Mouse (Mus musculus) urinary bladder, postnatal 4 days (tissue): Measurements from ENCODE around the gene Btbd6.

Experiments used
- DNase-seq, 2 experiments: peaks; one replicate each; pipeline ENCODE4 v3.0.0; 2021 to 2022; ENCODE audit warnings: low spot score in 2 of 2

Gene Btbd6

DNA sequence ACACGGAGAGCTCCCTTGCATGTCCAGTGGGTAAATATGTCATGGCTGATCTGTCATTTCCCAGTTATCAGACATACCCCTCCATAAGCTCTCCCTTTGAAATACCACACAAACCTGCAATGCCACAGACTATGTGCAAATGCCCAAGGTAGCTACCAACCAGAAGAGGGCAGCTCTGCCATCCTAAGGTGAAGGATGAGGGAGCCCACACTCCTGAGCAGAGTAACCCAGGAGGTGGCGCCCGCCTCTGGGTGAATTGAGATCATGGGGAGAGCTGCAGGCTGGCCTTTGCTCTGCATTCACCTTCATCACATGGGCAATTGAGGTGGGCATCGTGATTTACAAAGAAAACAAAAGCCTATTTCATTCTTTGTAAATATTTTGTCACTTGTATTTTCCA lies 28.7 kb downstream of the Btbd6 start:
- peak in 1 of 2 experiments; percentile 44 for DNase-seq

DNA sequence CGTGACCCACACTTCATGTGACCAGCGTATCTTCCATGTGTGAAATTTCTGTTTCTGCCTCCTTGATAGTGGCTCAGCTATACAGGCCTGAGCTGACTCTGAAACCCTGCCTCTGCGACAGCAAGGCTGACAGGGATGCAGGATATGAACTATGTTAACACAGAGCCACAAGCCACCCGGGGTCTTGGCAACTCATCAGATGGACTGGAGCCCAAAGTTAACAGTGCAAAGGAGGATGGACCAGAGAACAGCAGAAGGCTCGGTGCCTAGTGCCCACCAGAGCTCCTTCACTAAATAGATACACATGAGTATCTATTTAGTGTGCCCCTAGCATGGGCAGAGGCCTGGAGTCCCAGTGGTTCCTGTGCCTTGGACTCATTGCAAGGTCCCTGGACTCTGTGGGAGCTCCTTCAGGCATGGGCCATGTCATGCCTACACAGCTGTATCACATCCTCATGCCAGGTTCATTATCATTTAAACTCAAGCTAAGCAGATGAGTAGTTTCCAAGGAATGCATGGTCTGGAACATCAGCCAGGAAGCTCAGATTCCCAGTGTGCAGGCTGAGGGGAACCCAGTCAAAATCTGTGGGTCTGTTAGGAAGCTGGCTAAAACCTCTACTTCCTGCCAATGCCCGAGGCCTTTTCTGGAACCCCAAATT lies 35.5 kb downstream of the Btbd6 start:
- no peak for DNase-seq

DNA sequence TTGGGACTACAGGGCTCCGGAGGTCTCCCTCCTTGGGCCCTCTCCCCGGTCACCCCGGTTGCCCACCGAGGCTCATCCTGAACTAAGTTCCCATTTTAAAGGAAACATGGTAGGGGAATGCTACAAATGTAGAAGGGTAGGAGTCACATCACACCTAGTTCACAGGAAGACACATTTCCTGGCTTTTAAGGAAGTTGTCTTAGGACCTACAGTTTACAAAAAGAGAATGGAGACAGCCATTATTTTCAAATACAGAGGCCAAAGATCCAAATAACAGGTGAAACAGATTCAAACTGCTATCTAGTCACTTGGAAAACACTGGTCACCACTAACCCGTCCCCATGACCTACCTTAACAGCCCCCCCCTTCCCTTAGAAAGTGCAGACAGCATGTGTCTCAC lies 36.2 kb downstream of the Btbd6 start:
- no peak for DNase-seq

DNA sequence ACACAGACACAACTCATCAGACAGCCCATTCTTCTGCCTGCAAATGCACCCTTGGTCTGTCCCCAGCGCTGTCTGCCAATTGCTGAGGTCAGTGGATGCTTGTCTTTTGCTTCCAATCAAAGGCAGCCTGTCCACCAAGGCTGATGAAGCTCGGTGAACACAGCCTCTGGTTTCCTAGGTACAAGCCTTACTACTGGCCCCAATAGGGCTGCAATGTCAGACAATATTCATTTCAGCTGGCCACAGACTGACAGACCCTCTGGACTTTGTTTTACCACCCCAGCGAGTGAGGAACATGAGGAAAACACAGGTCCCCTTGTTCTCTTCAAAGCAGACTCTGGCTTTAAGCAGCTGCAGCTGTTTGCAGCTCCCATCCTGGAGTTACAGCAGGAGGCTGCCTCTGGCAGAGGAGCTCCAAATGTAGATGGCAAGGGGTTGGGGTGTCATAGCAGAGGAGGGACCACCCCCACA lies 36.8 kb downstream of the Btbd6 start:
- DNase-seq: no peak

DNA sequence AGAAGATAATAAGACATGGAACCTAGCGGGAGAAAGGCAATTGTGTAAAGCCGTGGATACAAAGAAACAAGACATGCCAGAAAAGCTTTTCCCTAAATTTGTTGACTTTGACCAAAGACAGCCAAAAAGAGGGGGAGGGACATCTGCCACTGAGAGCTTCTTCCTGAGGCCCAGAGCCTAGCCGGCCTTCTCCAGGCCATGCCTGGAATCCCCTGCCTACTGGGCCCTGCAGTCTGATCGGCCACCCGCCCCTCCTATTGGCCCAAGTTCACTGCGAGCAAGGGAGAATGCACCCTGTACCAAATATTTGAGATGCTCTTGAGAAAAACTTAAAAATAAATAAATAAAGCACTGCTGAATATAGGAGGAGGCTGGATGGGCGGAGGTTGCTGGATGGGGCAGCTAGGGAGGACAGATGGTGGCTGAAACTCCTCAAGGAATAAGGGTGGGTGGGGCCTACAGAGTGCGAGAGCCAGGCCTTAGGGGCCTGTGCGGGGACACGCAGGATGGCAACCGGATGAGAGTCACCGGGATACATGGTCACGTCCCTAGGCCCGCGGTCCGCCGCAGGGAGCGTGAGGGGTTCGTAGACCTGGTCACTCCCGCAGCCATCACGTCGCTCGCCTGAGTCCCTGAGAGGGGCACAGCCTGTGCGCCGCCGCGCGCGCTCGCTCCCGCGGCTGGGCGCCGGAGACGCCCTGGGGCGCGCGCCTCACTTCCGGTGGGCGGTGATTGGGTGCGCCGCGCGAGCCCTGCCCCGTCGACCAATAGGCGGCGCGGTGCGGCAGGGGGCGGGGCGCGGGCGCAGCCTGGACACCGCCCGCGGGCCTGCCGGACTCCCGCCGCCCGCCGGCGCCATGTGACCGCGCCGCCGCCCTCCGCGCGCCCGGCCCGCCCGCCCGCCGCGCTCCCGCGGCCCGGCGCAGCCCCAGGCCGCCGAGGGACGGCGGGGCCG lies 37.6 kb downstream of the Btbd6 start, which contains the start of gene Pacs2:
Gene Pacs2 (plus strand): TSS at position 905 of the 955 bp plus-strand sequence.
- DNase-seq: peak; percentile 94 to 95

DNA sequence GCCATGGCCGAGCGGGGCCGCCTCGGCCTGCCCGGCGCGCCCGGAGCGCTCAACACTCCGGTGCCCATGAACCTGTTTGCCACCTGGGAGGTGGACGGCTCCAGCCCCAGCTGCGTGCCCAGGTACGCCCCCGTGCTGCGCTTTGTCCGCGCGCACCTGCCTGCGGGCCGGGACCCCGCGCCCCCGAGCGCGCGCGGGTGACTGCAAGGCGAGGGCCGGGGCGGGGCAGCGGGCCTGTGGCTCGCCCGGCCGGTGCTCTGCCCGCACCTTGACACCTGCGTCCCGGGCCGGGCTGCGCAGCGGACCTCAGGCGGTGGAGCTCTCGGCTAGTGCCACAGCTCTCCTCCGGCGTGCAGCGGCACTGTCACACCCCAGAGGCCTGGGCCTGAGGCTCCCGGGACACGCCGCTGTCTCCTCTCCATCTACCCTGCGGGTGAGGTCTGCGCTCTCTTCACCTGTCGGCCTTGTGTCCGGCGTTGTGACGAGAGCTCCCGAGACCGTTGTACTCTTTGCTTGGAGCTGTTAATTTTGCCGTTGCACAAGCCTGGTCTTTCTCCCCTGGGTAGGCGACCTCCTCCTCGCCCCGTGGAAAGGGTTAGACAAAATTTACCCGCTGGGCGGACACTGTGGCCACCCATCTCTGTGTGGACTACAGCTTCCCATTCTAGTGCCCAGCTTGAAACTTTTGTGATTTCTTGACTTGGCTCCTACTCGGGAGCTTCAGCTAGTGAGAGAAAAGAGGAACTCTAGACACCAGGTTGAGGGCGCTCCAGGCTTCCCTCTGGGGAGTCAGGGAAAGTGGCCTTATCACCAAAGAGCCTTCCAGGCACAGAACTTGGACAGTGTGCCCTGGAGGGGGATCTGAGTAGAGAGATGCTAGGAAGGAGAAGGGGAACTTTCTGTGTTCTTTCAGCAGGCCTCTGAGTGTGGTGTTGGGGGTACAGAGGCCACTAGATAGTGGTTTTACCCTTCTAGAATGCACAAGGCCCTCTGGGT lies 38.6 kb downstream of the Btbd6 start:
- peak in 1 of 2 experiments; percentile 44 for DNase-seq

DNA sequence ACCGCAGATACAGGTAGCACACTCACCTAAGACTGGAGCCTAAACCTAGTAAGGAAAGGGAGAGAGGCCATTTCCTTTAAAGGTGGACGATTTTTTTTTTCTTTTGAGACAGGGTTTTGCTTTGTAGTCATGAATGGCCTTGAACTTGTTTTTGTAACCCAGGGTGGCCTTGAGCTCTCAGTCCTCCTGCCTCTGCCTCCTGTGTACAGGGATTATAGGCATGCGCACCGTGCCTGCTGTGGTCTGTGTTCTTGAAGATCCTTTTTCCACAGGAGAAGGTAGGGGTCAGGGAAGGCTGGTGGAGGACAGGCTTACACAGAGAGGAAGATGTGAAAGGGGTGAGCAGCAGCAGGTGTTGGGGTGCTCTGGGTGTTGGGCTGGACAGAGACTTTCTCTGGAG lies 39.7 kb downstream of the Btbd6 start:
- DNase-seq: no peak

DNA sequence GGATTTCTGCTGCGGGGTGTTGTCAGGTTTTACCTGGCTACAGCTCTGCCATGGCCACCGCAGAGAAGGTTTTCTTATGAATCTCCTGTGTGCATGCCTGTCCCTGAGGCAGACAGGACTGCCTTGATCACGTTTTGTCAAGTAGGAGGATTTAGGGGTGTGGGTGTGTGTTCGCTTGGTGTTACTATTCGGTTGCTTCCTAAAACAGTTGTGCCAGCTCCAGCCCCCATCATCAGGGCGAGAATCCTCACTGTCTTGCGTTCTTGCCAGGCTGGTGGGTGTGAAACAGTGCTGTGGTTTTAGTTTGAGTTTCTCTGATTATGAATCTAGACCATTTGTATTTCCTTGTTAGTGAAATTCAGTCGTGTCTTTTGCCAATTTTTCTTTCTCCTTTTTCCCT lies 40.7 kb downstream of the Btbd6 start:
- no peak for DNase-seq

DNA sequence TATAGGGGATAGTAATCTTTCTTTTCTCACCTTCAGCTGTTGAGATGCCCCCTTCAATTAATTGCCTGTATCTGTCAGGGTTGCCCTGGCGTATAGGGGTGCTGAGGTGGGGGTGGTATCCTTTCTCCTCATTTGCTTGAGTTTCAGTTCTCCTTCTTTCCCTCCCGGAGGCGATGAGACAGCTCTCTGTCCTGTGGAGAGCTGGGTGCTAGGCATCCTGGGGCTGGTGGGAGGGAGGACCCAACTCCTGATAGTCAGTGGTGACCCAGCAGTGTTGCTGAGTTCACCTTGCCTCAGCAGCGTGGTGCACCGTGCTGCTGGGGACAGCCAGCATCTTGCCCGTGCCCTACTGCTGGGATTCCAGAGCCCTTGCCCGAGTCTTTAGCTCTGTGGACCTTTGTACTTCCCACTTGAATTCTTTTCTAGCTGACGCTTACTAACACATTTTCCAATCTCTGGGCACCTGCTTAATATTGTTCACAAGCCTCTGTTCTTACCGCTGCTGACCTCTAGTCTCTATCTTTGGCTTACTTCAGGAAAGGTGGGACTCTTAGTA lies 41.2 kb downstream of the Btbd6 start:
- no peak for DNase-seq

DNA sequence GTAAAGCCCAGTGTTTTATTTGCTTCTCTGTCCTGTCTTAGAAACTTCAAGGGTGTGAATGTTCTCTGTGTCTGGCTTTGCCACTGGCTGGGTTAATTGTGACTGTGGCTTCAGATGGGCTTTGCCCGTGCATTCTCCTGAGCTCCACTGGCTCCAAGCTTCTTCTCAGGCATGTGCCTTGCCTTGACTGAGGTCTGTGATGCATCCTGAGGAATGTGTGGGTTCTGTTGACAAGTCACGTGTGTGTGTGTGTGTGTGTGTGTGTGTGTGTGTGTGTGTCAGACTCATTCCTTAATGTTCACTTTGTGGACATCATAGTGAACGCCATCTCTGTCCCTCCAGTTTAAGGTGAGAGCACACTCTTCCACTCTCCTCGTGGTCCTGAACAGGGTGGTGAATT lies 42.5 kb downstream of the Btbd6 start:
- DNase-seq: no peak

DNA sequence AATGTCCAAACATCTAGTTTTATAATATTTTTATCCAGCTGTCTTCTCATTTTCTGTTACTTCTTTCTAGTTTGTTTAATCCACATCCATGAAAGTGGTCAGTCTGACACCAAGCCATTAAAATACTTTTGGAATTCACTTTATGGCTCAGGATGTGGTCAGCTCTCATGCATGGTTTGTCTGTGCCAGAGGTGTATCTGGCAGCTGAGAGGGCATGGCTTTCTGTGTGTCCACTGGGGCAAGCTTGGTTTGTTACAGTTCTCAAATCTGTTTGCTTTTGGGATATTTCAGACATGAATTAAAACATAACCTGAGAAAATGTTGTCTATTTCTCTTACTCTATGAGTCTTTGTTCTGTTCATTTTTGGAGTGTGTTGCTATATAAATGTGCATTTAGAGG lies 45.2 kb downstream of the Btbd6 start:
- no peak for DNase-seq

DNA sequence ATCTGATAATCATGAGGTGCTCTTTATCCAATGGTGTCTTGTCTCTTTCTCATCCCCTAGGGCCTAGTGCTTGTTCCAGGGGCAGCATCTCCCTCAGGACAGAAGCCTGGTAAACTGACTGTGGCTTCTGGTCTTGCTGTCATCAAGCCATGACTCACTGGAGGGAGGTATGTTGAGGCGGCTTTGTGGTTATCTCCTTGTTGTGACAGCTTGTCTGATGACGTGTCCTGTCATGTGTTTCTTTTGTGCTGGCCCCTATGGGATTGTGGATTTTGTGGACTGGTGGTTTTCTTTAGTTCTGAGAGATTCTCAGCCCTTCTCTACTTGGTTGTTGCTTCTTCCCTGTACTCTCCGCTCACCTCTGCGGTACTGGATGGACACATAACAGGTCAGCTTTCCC lies 46.8 kb downstream of the Btbd6 start:
- no peak for DNase-seq

DNA sequence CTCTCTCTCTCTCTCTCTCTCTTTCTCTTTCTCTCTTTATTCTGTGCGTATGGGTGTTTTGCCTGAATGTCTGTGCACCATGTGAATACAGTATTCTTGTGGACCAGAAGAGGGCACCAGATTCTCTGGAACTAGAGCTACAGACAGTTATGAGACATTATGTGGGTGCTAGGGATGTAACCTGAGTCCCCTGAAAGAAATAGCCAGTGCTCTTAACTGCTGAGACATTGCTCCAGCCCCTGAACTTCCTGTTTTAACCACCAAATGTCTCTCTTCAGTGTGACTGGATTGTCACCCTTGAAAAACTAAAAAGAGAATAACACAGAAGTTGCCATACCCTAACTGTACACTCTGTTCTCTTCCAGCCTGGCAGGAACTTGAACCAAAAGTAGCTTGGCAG lies 50.3 kb downstream of the Btbd6 start:
- DNase-seq: no peak

DNA sequence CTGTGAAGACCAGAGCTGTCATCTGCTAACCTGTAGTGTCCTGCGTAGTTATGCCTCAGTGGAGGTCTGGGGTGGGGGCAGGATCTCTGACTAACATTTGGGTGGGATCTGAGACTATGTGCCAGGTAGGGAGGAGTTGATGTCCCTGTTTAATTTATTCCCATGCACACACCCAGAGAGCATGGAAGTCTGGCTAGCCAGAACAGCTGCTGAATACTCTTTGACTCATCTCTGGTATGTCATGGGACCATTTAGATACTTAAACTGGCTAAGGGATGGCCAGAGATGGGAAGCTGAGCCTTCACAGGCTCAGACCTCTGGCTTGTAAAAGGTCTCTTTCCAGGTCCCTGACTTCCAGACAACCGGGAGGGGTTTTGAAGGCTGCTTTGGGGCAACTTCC lies 51.2 kb downstream of the Btbd6 start:
- DNase-seq: no peak

DNA sequence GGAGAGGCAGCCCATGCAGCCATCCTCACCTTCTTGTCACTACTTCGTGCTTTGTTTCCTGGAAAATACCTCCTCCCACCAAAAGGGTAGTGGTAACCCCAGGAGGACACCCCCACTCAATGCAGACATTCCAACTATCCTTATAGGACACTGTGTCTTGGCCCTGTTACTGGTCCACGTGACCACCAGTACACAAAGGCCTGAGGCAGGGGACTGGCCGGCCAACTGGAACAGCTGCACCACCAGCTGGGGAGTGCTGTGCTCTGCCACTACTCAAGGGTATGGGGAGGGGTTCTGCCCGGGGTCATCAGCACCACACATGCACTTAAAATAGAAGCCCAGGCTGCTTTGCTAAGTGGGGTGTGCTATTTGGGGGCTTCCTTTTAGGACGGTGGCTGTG lies 51.8 kb downstream of the Btbd6 start:
- no peak for DNase-seq
